19 mouse cellular contexts compared by ENCODE assay signal in the genomic region with DNA sequence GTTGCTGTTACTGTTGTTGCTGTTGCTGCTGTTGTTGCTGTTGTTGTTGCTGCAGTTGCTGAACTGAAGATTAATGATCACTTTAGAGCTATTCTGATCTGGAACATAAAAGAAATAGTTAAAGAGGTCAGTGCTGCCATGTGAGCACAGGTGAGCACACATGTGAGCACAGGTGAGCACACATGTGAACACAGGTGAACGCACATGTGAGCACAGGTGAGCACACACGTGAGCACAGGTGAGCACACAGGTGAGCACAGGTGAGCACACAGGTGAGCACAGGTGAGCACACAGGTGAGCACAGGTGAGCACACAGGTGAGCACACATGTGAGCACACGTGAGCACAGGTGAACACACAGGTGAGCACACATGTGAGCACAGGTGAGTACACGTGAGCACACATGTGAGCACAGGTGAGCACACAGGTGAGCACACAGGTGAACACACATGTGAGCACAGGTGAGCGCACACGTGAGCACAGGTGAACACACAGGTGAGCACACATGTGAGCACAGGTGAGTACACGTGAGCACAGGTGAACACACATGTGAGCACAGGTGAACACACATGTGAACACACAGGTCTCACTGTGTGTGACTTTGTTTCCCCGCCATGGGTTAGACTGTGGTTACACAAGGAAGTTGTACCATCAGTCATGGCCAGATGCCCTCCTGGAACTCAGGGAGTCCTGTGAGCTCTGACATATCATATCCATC. TPM values are rescaled to one million over a fixed set of nuclear protein-coding genes. Genes with fewer than 3 reads are reported as not detected.
DNase-seq lines count a peak whose midpoint lies in the region; ATAC-seq and TF ChIP-seq lines count a peak whose summit lies in the region.
"Had no signal": no experiment of that assay in that cellular context is flagged by ENCODE, and none has a peak within 500 bp of the region (broad histone marks: within the 10 kb centered on the region; RNA-seq: fewer than 3 reads in every experiment).

No protein-coding gene starts in this region.

- TF ChIP-seq POLR2A in liver, adult 2 months (IDR thresholded peaks at IDR 0.05; ENCODE audit: extremely low read depth, insufficient read depth, low read length): no peak

- H3K4me2 ChIP-seq in hindbrain, postnatal 0 days (ENCODE audit: low read depth, low read length): no peak overlapping the region
- no peak overlapping the region for H3K4me2 ChIP-seq in liver, embryonic 11.5 days
- H3K4me2 ChIP-seq in stomach, embryonic 16.5 days (ENCODE audit: low read depth, low read length): no peak overlapping the region
- no peak overlapping the region for H3K4me2 ChIP-seq in stomach, postnatal 0 days (replicated peaks; ENCODE audit: low read depth)
- H3K4me2 ChIP-seq: hindbrain, embryonic 12.5 days had no signal

- H3K4me1 ChIP-seq in hindbrain, embryonic 10.5 days (replicated peaks): peaks cover 19% of the 10 kb centered on the region
- H3K4me1 ChIP-seq in hindbrain, postnatal 0 days (ENCODE audit: insufficient read depth, low read length): 0 out of 2 replicates have a peak, but pooled peaks cover 8% of the 10 kb centered on the region
- peaks cover 32% of the 10 kb centered on the region for H3K4me1 ChIP-seq in liver, adult 2 months (ENCODE audit: control insufficient read depth, insufficient read depth, low read length)
- peaks cover 25% of the 10 kb centered on the region for H3K4me1 ChIP-seq in liver, embryonic 11.5 days (replicated peaks; ENCODE audit: control insufficient read depth, insufficient read depth, low read length)
- H3K4me1 ChIP-seq in stomach, embryonic 16.5 days (ENCODE audit: control insufficient read depth, insufficient read depth, low read length): peaks cover 19% of the 10 kb centered on the region
- H3K4me1 ChIP-seq in stomach, postnatal 0 days (replicated peaks; ENCODE audit: control insufficient read depth, insufficient read depth): peaks cover 1% of the 10 kb centered on the region; the same call in 1 of the 2 replicates

- H3K27ac ChIP-seq in hindbrain, embryonic 10.5 days: no peak overlapping the region
- no peak overlapping the region for H3K27ac ChIP-seq in hindbrain, postnatal 0 days
- H3K27ac ChIP-seq in liver, adult 2 months (replicated peaks; ENCODE audit: insufficient read depth, low read depth, low read length): peak overlapping the region; percentile 68
- no peak overlapping the region for H3K27ac ChIP-seq in liver, embryonic 11.5 days (ENCODE audit: low read depth, low read length)
- peak overlapping the region; percentile 8; the same call in 1 of the 2 replicates for H3K27ac ChIP-seq in stomach, embryonic 16.5 days (ENCODE audit: low read length)
- no peak overlapping the region for H3K27ac ChIP-seq in stomach, postnatal 0 days (replicated peaks)
- H3K27ac ChIP-seq: forebrain, embryonic 10.5 days; hindbrain, embryonic 12.5 days; layer of hippocampus, adult 2 months; left cerebral cortex, adult 2 months had no signal

- no peak for ATAC-seq in hindbrain, postnatal 0 days
- ATAC-seq in liver, embryonic 11.5 days (replicated peaks; ENCODE audit: low FRiP score): no peak
- no peak for ATAC-seq in stomach, embryonic 16.5 days (ENCODE audit: insufficient read depth, low FRiP score)
- no peak for ATAC-seq in stomach, postnatal 0 days (ENCODE audit: low FRiP score, low TSS enrichment)

- H3K36me3 ChIP-seq in hindbrain, embryonic 10.5 days: peaks cover 77% of the 10 kb centered on the region
- H3K36me3 ChIP-seq in hindbrain, postnatal 0 days (ENCODE audit: insufficient read depth, low read length): peaks cover 52% of the 10 kb centered on the region
- H3K36me3 ChIP-seq in liver, adult 2 months (ENCODE audit: control insufficient read depth, insufficient read depth, low read length): no peaks in the 10 kb centered on the region; the same call in 1 of the 2 replicates
- peaks cover 26% of the 10 kb centered on the region for H3K36me3 ChIP-seq in liver, embryonic 11.5 days (ENCODE audit: control insufficient read depth, insufficient read depth, low read length)
- peaks cover 30% of the 10 kb centered on the region for H3K36me3 ChIP-seq in stomach, embryonic 16.5 days (ENCODE audit: control insufficient read depth, insufficient read depth, low read length)
- H3K36me3 ChIP-seq in stomach, postnatal 0 days (ENCODE audit: control insufficient read depth, insufficient read depth, low read length): peaks cover 22% of the 10 kb centered on the region

- no peak overlapping the region for H3K4me3 ChIP-seq in hindbrain, embryonic 10.5 days
- no peak overlapping the region for H3K4me3 ChIP-seq in hindbrain, postnatal 0 days (ENCODE audit: low read length)
- H3K4me3 ChIP-seq in liver, adult 2 months (ENCODE audit: insufficient read depth, low read depth, low read length): no peak overlapping the region
- H3K4me3 ChIP-seq in liver, embryonic 11.5 days (ENCODE audit: low read depth, low read length): no peak overlapping the region
- H3K4me3 ChIP-seq in stomach, embryonic 16.5 days (replicated peaks; ENCODE audit: low read length): no peak overlapping the region
- H3K4me3 ChIP-seq in stomach, postnatal 0 days (ENCODE audit: low read depth, low read length): no peak overlapping the region
- H3K4me3 ChIP-seq: forebrain, embryonic 10.5 days; hindbrain, embryonic 12.5 days; layer of hippocampus, adult 2 months; left cerebral cortex, adult 2 months had no signal

- peak; percentile 23 for DNase-seq in hindbrain, embryonic 10.5 days (ENCODE audit: low spot score)
- DNase-seq in hindbrain, postnatal 0 days (ENCODE audit: low spot score): no peak
- no peak for DNase-seq in liver, adult 2 months (ENCODE audit: extremely low read depth, low read depth, low spot score)
- no peak for DNase-seq in liver, embryonic 11.5 days (ENCODE audit: low spot score)
- no peak for DNase-seq in stomach, postnatal 0 days (ENCODE audit: low spot score)
- no peak for DNase-seq in adrenal gland, adult 18-20 months (ENCODE audit: low spot score in 2 of 2)
- no peak for DNase-seq in layer of hippocampus, postnatal 14 days (ENCODE audit: low spot score in 2 of 2)
- DNase-seq: adrenal gland, postnatal 14 days; cerebellum, adult 2 months; gastrocnemius, postnatal 14 days; kidney, adult 9 months; right cerebral cortex, adult 18-20 months; thymus, adult 2 months had no signal

- H3K9ac ChIP-seq in hindbrain, postnatal 0 days (replicated peaks; ENCODE audit: low read length): no peak overlapping the region
- no peak overlapping the region; the same call in 1 of the 2 replicates for H3K9ac ChIP-seq in liver, adult 2 months (ENCODE audit: low read depth, low read length)
- H3K9ac ChIP-seq in liver, embryonic 11.5 days (ENCODE audit: low read depth, low read length): no peak overlapping the region
- no peak overlapping the region for H3K9ac ChIP-seq in stomach, embryonic 16.5 days (ENCODE audit: low read length)
- no peak overlapping the region for H3K9ac ChIP-seq in stomach, postnatal 0 days (ENCODE audit: low read length)
- H3K9ac ChIP-seq: hindbrain, embryonic 12.5 days had no signal

- no peak for TF ChIP-seq EP300 in stomach, postnatal 0 days (optimal IDR thresholded peaks at IDR 0.05)

- WGBS in hindbrain, embryonic 10.5 days: 93% methylated on average over 8 of the region's 8 CpGs
- 92% methylated on average over 8 of the region's 8 CpGs for WGBS in hindbrain, postnatal 0 days
- WGBS in liver, adult 2 months: 93% methylated on average over 8 of the region's 8 CpGs
- WGBS in liver, embryonic 11.5 days: 87% methylated on average over 8 of the region's 8 CpGs
- 89% methylated on average over 8 of the region's 8 CpGs for WGBS in stomach, embryonic 16.5 days
- 89% methylated on average over 8 of the region's 8 CpGs for WGBS in stomach, postnatal 0 days

- TF ChIP-seq CTCF in hindbrain, postnatal 0 days (IDR thresholded peaks at IDR 0.05; ENCODE audit: low read depth): no peak
- no peak for TF ChIP-seq CTCF in liver, adult 2 months (IDR thresholded peaks at IDR 0.05; ENCODE audit: low read depth, low read length)
- no peak for TF ChIP-seq CTCF in stomach, postnatal 0 days (IDR thresholded peaks at IDR 0.05; ENCODE audit: low read depth)

- H3K27me3 ChIP-seq in hindbrain, embryonic 10.5 days (ENCODE audit: insufficient read depth, poor library complexity, severe bottlenecking): no peaks in the 10 kb centered on the region
- no peaks in the 10 kb centered on the region for H3K27me3 ChIP-seq in hindbrain, postnatal 0 days (ENCODE audit: insufficient read depth, low read length)
- no peaks in the 10 kb centered on the region for H3K27me3 ChIP-seq in liver, adult 2 months (ENCODE audit: control insufficient read depth, insufficient read depth, low read length)
- H3K27me3 ChIP-seq in liver, embryonic 11.5 days (replicated peaks; ENCODE audit: control insufficient read depth, insufficient read depth, low read length): no peaks in the 10 kb centered on the region
- H3K27me3 ChIP-seq in stomach, embryonic 16.5 days (ENCODE audit: control insufficient read depth, insufficient read depth, low read length): no peaks in the 10 kb centered on the region
- no peaks in the 10 kb centered on the region for H3K27me3 ChIP-seq in stomach, postnatal 0 days (ENCODE audit: control insufficient read depth, insufficient read depth, low read length)
- H3K27me3 ChIP-seq: hindbrain, embryonic 12.5 days had no signal

- 0 out of 2 replicates have a peak, but pooled peaks cover 9% of the 10 kb centered on the region for H3K9me3 ChIP-seq in hindbrain, embryonic 10.5 days
- no peaks in the 10 kb centered on the region for H3K9me3 ChIP-seq in hindbrain, postnatal 0 days (ENCODE audit: low read length)
- H3K9me3 ChIP-seq in liver, embryonic 11.5 days (ENCODE audit: control insufficient read depth, low read length): no peaks in the 10 kb centered on the region
- 0 out of 2 replicates have a peak, but pooled peaks cover 3% of the 10 kb centered on the region for H3K9me3 ChIP-seq in stomach, embryonic 16.5 days (replicated peaks; ENCODE audit: control insufficient read depth, low read length)
- no peaks in the 10 kb centered on the region for H3K9me3 ChIP-seq in stomach, postnatal 0 days (ENCODE audit: control insufficient read depth, low read length)
- H3K9me3 ChIP-seq: hindbrain, embryonic 12.5 days had no signal

- H3K79me2 ChIP-seq in liver, adult 2 months (ENCODE audit: control insufficient read depth, insufficient read depth, low read length): no peaks in the 10 kb centered on the region

RNA-seq across cellular contexts. Expression of gene Acvr1b, which starts 22.4 kb away (rescaled TPM):
- polyA plus RNA-seq in hindbrain, embryonic 10.5 days (2016; fragmentation: Nextera tagmentation; extraction: Ambion mirVana): 6.3 and 10.9 TPM in 2 replicates
- total RNA-seq in hindbrain, postnatal 0 days (2014; rRNA removed): 74.5 and 86.2 TPM in 2 replicates
- polyA plus RNA-seq in hindbrain, postnatal 0 days (2015; fragmentation: Nextera tagmentation; extraction: Ambion mirVana): 14.0 and 14.6 TPM in 2 replicates
- total RNA-seq in liver, adult 2 months (2014; rRNA removed): 4.5 and 5.0 TPM in 2 replicates
- 9.4 and 9.6 TPM in 2 replicates for polyA plus RNA-seq in liver, adult 2 months (2012; rRNA removed)
- 4.2 and 4.4 TPM in 2 replicates for polyA plus RNA-seq in liver, embryonic 11.5 days (2014; fragmentation: Nextera tagmentation; extraction: Ambion mirVana)
- 11.6 and 12.1 TPM in 2 replicates for polyA plus RNA-seq in stomach, embryonic 16.5 days (2015; fragmentation: Nextera tagmentation; extraction: Ambion mirVana)
- polyA plus RNA-seq in stomach, postnatal 0 days (2015; fragmentation: Nextera tagmentation; extraction: Ambion mirVana): 6.9 and 8.1 TPM in 2 replicates
- total RNA-seq in adrenal gland, adult 18-20 months (2021): 1 to 10 TPM; 5.8 to 5.9 TPM
- 10 to 100 TPM; 71.3 to 79.6 TPM for total RNA-seq in layer of hippocampus, postnatal 14 days (2021)

RNA-seq across cellular contexts. Expression of gene Grasp, which starts 27.8 kb away (rescaled TPM):
- polyA plus RNA-seq in hindbrain, embryonic 10.5 days (2016; fragmentation: Nextera tagmentation; extraction: Ambion mirVana): 5.5 and 5.8 TPM in 2 replicates
- 6.7 and 8.7 TPM in 2 replicates for total RNA-seq in hindbrain, postnatal 0 days (2014; rRNA removed)
- 1.5 and 1.6 TPM in 2 replicates for polyA plus RNA-seq in hindbrain, postnatal 0 days (2015; fragmentation: Nextera tagmentation; extraction: Ambion mirVana)
- total RNA-seq in liver, adult 2 months (2014; rRNA removed): 0.92 and 1.5 TPM in 2 replicates
- 1.2 and 1.5 TPM in 2 replicates for polyA plus RNA-seq in liver, adult 2 months (2012; rRNA removed)
- 1.5 and 1.7 TPM in 2 replicates for polyA plus RNA-seq in liver, embryonic 11.5 days (2014; fragmentation: Nextera tagmentation; extraction: Ambion mirVana)
- polyA plus RNA-seq in stomach, embryonic 16.5 days (2015; fragmentation: Nextera tagmentation; extraction: Ambion mirVana): 2.1 and 2.7 TPM in 2 replicates
- polyA plus RNA-seq in stomach, postnatal 0 days (2015; fragmentation: Nextera tagmentation; extraction: Ambion mirVana): 2.0 TPM in 2 replicates
- total RNA-seq in adrenal gland, adult 18-20 months (2021): 10 to 100 TPM; 16.3 to 19.8 TPM
- 10 to 100 TPM; 53.4 to 55.2 TPM for total RNA-seq in layer of hippocampus, postnatal 14 days (2021)
- total RNA-seq: megakaryocyte-erythroid progenitor cell, adult 5-6 weeks had no signal

RNA-seq across cellular contexts. Expression of gene Nr4a1, which starts 57.8 kb away (rescaled TPM):
- 4.8 and 5.1 TPM in 2 replicates for polyA plus RNA-seq in hindbrain, embryonic 10.5 days (2016; fragmentation: Nextera tagmentation; extraction: Ambion mirVana)
- total RNA-seq in hindbrain, postnatal 0 days (2014; rRNA removed): 9.3 and 10.3 TPM in 2 replicates
- polyA plus RNA-seq in hindbrain, postnatal 0 days (2015; fragmentation: Nextera tagmentation; extraction: Ambion mirVana): 5.3 and 6.5 TPM in 2 replicates
- total RNA-seq in liver, adult 2 months (2014; rRNA removed): 0.18 and 0.60 TPM in 2 replicates
- polyA plus RNA-seq in liver, adult 2 months (2012; rRNA removed): 0.70 and 0.89 TPM in 2 replicates
- polyA plus RNA-seq in liver, embryonic 11.5 days (2014; fragmentation: Nextera tagmentation; extraction: Ambion mirVana): 1.8 and 2.4 TPM in 2 replicates
- 12.9 and 13.3 TPM in 2 replicates for polyA plus RNA-seq in stomach, embryonic 16.5 days (2015; fragmentation: Nextera tagmentation; extraction: Ambion mirVana)
- 9.4 and 17.1 TPM in 2 replicates for polyA plus RNA-seq in stomach, postnatal 0 days (2015; fragmentation: Nextera tagmentation; extraction: Ambion mirVana)
- 100 to 1,000 TPM; 275 to 349 TPM for total RNA-seq in adrenal gland, adult 18-20 months (2021)
- 10 to 100 TPM; 34.5 to 54.4 TPM for total RNA-seq in layer of hippocampus, postnatal 14 days (2021)

Comparison
In these comparisons a context has a peak if more than half of its experiments do, and no peak if none do; other contexts are left out.
1. H3K27ac ChIP-seq: peak in liver, adult 2 months (single experiment) and stomach, embryonic 16.5 days (single experiment); none in hindbrain, embryonic 10.5 days (single experiment), hindbrain, postnatal 0 days (single experiment), liver, embryonic 11.5 days (single experiment) and stomach, postnatal 0 days (single experiment).